In the genomic region with DNA sequence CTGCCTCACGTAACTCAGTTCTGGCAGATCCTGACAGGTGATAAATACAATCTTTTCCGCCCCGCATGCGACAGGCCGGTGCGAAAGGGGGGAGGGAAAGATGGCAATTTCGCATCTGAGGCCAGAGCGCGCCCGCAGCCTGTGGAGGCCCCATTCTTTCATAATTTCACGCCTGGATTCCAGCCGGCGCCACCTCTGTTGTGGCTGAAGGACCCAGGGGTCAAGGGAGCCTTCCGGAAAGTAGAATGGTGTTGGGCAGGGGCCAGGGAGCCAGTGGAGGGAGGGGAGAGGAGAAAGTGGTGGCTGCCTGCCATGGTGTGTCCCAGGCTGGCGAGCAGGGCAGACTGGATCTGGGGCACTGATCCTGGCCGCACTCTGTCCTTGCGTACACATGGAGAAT, we compare ENCODE assay signal across 8 mouse cellular contexts.
DNase-seq lines count a peak whose midpoint lies in the region; ATAC-seq and TF ChIP-seq lines count a peak whose summit lies in the region.

No protein-coding gene starts in this region.

- peak; percentile 43 to 63 for DNase-seq in heart, adult 18-20 months
- peak; percentile 82 for DNase-seq in embryo, embryonic 10.5 days (ENCODE audit: low spot score)
- peak; percentile 69 for DNase-seq in hindbrain, embryonic 11.5 days (ENCODE audit: low spot score)
- DNase-seq in lung, embryonic 14.5 days, result peak; percentile 45
- peak; percentile 29 for DNase-seq in ovary, adult 18-20 months (ENCODE audit: low spot score)
- no peak for DNase-seq in urinary bladder, adult 2 months (ENCODE audit: low spot score)
- no peak for DNase-seq in urinary bladder, postnatal 10 days (ENCODE audit: low spot score)

- ATAC-seq in heart, embryonic 11.5 days (replicated peaks; ENCODE audit: insufficient number of reproducible peaks, low FRiP score, low TSS enrichment), result no peak
- peak; percentile 67 for ATAC-seq in hindbrain, embryonic 11.5 days (ENCODE audit: low FRiP score)
- no peak for ATAC-seq in lung, embryonic 14.5 days (ENCODE audit: insufficient read depth)

- no peak overlapping the region for H3K9ac ChIP-seq in heart, embryonic 11.5 days (ENCODE audit: low read depth, low read length)
- 0 out of 2 replicates have a peak overlapping the region, but pooled peaks have one; percentile 31 for H3K9ac ChIP-seq in hindbrain, embryonic 11.5 days (ENCODE audit: low read depth, low read length)
- H3K9ac ChIP-seq in lung, embryonic 14.5 days, result no peak overlapping the region

- H3K27me3 ChIP-seq in heart, embryonic 11.5 days (ENCODE audit: control insufficient read depth, insufficient read depth, low read length), result peaks cover 12% of the 10 kb centered on the region; the same call in 1 of the 2 replicates
- no peaks in the 10 kb centered on the region for H3K27me3 ChIP-seq in hindbrain, embryonic 11.5 days (ENCODE audit: control insufficient read depth, insufficient read depth, low read length)
- H3K27me3 ChIP-seq in lung, embryonic 14.5 days (ENCODE audit: insufficient read depth, low read length), result no peaks in the 10 kb centered on the region

- H3K4me1 ChIP-seq in heart, embryonic 11.5 days (ENCODE audit: control insufficient read depth, insufficient read depth, low read length), result no peaks in the 10 kb centered on the region
- H3K4me1 ChIP-seq in hindbrain, embryonic 11.5 days (replicated peaks; ENCODE audit: control insufficient read depth, insufficient read depth, low read length), result no peaks in the 10 kb centered on the region; the same call in 1 of the 2 replicates
- no peaks in the 10 kb centered on the region for H3K4me1 ChIP-seq in lung, embryonic 14.5 days (ENCODE audit: insufficient read depth)

- no peak overlapping the region for H3K4me3 ChIP-seq in heart, embryonic 11.5 days (ENCODE audit: low read depth, low read length)
- H3K4me3 ChIP-seq in hindbrain, embryonic 11.5 days (ENCODE audit: low read depth, low read length), result 0 out of 2 replicates have a peak overlapping the region, but pooled peaks have one; percentile 6
- H3K4me3 ChIP-seq in lung, embryonic 14.5 days (ENCODE audit: low read depth, low read length), result no peak overlapping the region

- TF ChIP-seq CTCF in lung, embryonic 14.5 days (IDR thresholded peaks at IDR 0.05; ENCODE audit: low read depth), result no peak

- H3K4me2 ChIP-seq in heart, embryonic 11.5 days, result no peak overlapping the region
- peak overlapping the region; percentile 38 for H3K4me2 ChIP-seq in hindbrain, embryonic 11.5 days (replicated peaks; ENCODE audit: low read depth, low read length)
- H3K4me2 ChIP-seq in lung, embryonic 14.5 days, result 0 out of 2 replicates have a peak overlapping the region, but pooled peaks have one; percentile 15

- H3K36me3 ChIP-seq in heart, embryonic 11.5 days (ENCODE audit: control insufficient read depth, insufficient read depth, low read length), result no peaks in the 10 kb centered on the region
- no peaks in the 10 kb centered on the region for H3K36me3 ChIP-seq in hindbrain, embryonic 11.5 days (ENCODE audit: control insufficient read depth, insufficient read depth, low read length)
- H3K36me3 ChIP-seq in lung, embryonic 14.5 days (ENCODE audit: insufficient read depth), result no peaks in the 10 kb centered on the region

- H3K27ac ChIP-seq in heart, embryonic 11.5 days (ENCODE audit: low read depth, low read length), result no peak overlapping the region
- no peak overlapping the region for H3K27ac ChIP-seq in hindbrain, embryonic 11.5 days (ENCODE audit: low read depth, low read length)
- no peak overlapping the region for H3K27ac ChIP-seq in lung, embryonic 14.5 days (ENCODE audit: low read depth)

- no peaks in the 10 kb centered on the region for H3K9me3 ChIP-seq in heart, embryonic 11.5 days (replicated peaks; ENCODE audit: control insufficient read depth, low read length)
- no peaks in the 10 kb centered on the region for H3K9me3 ChIP-seq in hindbrain, embryonic 11.5 days (ENCODE audit: control insufficient read depth, low read length)
- H3K9me3 ChIP-seq in lung, embryonic 14.5 days (ENCODE audit: low read depth, low read length), result no peaks in the 10 kb centered on the region

- 56% methylated on average over 17 of the region's 17 CpGs for WGBS in heart, embryonic 11.5 days (ENCODE audit: insufficient replicate concordance)
- 17% methylated on average over 17 of the region's 17 CpGs for WGBS in hindbrain, embryonic 11.5 days
- WGBS in lung, embryonic 14.5 days, result 32% methylated on average over 17 of the region's 17 CpGs

Comparison
In these comparisons a context has a peak if more than half of its experiments do, and no peak if none do; other contexts are left out.
1. DNase-seq: peak in heart, adult 18-20 months (2 of 2), embryo, embryonic 10.5 days (single experiment), hindbrain, embryonic 11.5 days (single experiment), lung, embryonic 14.5 days (single experiment) and ovary, adult 18-20 months (single experiment); none in urinary bladder, adult 2 months (single experiment) and urinary bladder, postnatal 10 days (single experiment).